In the genomic region with DNA sequence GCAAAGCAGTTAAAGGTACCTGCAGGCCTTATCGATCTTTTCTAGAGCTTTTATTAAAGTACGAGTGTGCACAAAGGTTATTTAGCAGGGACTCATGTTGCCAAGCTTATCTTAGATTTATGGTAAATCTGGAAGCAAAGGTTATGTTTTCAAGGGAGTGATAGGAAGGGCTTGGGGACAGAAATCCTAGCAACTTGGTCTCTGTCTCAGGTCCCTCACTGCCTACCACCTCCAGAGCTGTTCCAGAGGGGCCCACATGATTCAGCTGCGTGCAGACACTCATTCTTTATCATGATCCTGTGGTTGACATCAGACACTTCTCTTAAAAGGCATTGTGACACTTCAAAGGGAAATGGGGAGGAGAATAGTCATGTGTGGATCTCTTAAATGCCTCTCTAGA, we compare ENCODE assay signal across 19 mouse cellular contexts.
"Had no signal": no experiment of that assay in that cellular context is flagged by ENCODE, and none has a peak within 500 bp of the region (broad histone marks: within the 10 kb centered on the region; RNA-seq: fewer than 3 reads in every experiment).

No protein-coding gene starts in this region.

- H3K9ac ChIP-seq: lung, embryonic 14.5 days; midbrain, embryonic 12.5 days; neural tube, embryonic 13.5 days; neural tube, embryonic 15.5 days; stomach, embryonic 15.5 days had no signal

- H3K27me3 ChIP-seq: midbrain, embryonic 12.5 days; neural tube, embryonic 13.5 days; neural tube, embryonic 15.5 days; stomach, embryonic 15.5 days had no signal

- H3K27ac ChIP-seq: midbrain, embryonic 10.5 days; midbrain, embryonic 12.5 days; neural tube, embryonic 13.5 days; neural tube, embryonic 15.5 days; stomach, embryonic 15.5 days; stomach, postnatal 0 days had no signal

- H3K9me3 ChIP-seq: midbrain, embryonic 10.5 days; midbrain, embryonic 12.5 days; neural tube, embryonic 13.5 days; neural tube, embryonic 15.5 days; stomach, embryonic 15.5 days had no signal

- DNase-seq: lung, adult 18-20 months; lung, embryonic 14.5 days; lung, postnatal 10 days; lung, postnatal 4 days; midbrain, embryonic 14.5 days; retina, postnatal 1 day; right cerebral cortex, postnatal 25 days; right cerebral cortex, postnatal 4 days; thymus, adult 2 months; thymus, postnatal 25 days; thymus, postnatal 4 days had no signal

- H3K4me1 ChIP-seq: neural tube, embryonic 13.5 days; neural tube, embryonic 15.5 days; stomach, embryonic 15.5 days had no signal

- H3K4me3 ChIP-seq: midbrain, embryonic 10.5 days; midbrain, embryonic 12.5 days; myocyte; neural tube, embryonic 13.5 days; neural tube, embryonic 15.5 days; stomach, embryonic 15.5 days had no signal

- ATAC-seq: midbrain, embryonic 16.5 days had no signal

- H3K36me3 ChIP-seq: midbrain, embryonic 10.5 days; midbrain, embryonic 12.5 days; neural tube, embryonic 13.5 days; neural tube, embryonic 15.5 days; stomach, embryonic 15.5 days had no signal

- H3K4me2 ChIP-seq: lung, embryonic 14.5 days; midbrain, embryonic 12.5 days; neural tube, embryonic 13.5 days; neural tube, embryonic 15.5 days; stomach, embryonic 15.5 days had no signal
